Mouse (Mus musculus) CD4-positive, CD25-positive, alpha-beta regulatory T cell, adult 2 months (primary cell): Measurements from ENCODE around the gene Pex3.

ENCODE experiments used
- DNase-seq: peaks from one replicate; pipeline ENCODE4 v3.0.0-alpha.2; 2012; ENCODE audit warnings: low read depth, low spot score

Gene Pex3

DNA sequence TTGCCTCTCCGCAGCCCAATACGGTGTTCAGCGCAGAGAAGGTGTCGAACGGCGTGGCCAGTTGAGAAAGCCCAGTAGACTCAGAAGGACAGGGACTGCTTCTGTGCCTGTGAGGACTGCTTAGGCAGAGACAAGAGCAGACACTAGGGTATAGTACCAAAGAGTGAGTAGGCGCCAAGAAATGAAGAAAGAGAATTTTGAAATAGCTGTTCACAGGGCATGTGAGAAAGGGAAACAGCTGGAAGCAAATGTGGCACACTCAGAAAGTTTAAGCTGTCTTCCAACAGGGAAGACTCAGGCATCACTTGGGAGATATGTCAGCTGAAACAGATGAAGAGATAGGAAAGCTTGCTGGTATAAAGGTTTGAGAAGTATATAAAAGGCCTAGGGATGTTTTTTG, 16.2 kb downstream of the Pex3 start:
- DNase-seq, result no peak

DNA sequence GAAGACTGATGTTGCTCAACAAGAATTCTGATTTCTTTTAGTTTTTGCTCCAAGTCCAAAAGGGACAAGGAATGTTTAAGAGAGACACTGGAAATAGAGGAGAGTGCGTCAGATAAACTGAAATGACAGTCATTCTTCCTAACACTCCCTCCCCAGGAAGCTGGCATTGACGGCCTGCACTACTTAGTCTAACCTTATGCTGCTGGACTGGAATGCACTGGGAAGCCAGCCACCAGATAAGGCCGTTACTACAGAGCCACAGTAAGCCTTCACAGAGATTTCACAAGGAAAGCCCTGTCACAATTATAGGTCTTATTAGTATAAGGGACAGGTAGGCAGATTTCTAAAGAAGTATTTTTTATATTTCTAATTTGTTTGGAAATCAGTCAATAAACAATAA, 18.2 kb downstream of the Pex3 start:
- DNase-seq, result no peak

GRCm38 (mm10) chr10:13528155-13528554, 24.8 kb downstream of the Pex3 start:
- no peak for DNase-seq

- no peak for DNase-seq
Observed at GRCm38 (mm10) chr10:13521857-13522256, 31.1 kb downstream of the Pex3 start.

DNA sequence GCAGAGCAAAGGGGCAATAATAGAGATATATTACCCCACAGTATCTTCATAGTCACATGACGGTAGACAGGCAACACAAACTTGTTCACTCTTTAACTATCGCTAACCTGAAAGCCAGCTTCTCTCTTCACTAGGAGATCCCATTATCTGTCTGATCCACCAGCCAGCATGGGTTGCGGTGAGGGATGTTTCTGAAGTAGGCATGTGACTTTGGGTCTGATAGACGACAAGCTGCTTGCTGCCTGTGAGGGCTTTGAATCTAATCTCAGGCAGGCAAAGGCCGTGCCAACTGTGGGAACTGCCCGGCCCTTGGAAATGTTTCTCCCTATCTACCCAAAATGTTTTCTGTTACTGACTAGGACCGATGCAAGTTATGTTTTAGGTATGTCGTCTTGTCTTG, 50.6 kb downstream of the Pex3 start:
- no peak for DNase-seq

DNA sequence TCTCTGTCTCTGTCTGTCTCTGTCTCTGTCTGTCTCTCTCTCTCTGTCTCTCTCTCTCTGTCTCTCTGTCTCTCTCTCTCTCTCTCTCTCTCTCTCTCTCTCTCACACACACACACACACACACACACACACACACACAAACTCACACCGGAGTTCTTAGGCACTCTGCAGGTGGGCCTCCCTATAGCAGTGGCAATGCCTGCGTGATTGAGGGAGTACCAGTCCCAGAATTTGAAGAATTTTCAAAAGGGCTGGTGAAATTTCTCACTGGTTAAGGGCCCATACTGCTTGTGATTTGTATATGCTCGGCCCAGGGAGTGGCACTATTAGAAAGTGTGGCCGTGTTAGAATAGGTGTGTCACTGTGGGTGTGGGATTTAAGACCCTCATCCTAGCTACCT, 51.4 kb downstream of the Pex3 start:
- peak; percentile 7 for DNase-seq

- DNase-seq, result peak; percentile 87
Observed at GRCm38 (mm10) chr10:13500938-13501496, 51.9 kb downstream of the Pex3 start.

DNA sequence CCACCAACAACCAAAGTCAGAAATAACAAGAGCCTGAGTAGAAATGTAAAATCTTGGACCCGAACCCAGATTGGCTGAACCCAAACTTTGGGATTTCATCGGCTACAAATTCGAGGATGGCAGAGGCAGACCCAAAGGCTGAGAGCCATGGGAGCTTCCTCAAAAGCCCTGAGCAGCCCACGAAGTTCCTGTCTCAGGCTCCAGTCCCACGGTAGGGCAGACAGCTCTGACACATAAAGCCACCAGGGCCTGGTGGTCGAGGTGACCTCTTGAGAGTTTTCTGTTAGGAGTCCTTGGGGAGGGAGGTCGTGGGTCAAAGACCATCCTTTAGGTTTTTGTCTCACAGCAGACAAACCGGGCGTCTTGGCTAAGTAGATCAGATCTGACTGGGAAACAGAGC, 52.5 kb downstream of the Pex3 start:
- DNase-seq, result no peak

- peak; percentile 6 for DNase-seq
Observed at GRCm38 (mm10) chr10:13499331-13499730, 53.6 kb downstream of the Pex3 start, which contains the start of gene Fuca2. Gene Fuca2, plus strand, starts transcription at chr10:13499540.

GRCm38 (mm10) chr10:13496315-13496714, 56.6 kb downstream of the Pex3 start:
- no peak for DNase-seq

GRCm38 (mm10) chr10:13493978-13494686, 58.8 kb downstream of the Pex3 start:
- DNase-seq, result no peak

DNA sequence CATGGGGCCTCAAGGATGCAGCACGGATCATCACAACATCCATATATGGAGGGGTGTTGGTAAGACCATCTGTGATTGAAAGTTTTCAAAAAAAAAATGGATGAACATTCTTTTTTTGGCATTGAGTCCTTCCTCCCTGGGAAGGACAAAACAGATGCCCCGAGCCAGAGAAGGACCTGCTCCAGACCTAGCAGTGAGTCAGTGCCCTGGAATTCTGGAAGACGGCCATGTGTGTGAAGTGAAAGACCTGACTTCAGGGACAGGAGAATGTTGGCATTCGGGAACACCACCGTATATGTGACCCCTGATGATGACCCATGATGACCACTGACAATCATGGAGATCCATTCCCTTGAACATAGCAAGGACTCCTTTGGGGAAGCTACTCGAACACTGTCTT, 63.3 kb downstream of the Pex3 start:
- DNase-seq, result no peak

DNA sequence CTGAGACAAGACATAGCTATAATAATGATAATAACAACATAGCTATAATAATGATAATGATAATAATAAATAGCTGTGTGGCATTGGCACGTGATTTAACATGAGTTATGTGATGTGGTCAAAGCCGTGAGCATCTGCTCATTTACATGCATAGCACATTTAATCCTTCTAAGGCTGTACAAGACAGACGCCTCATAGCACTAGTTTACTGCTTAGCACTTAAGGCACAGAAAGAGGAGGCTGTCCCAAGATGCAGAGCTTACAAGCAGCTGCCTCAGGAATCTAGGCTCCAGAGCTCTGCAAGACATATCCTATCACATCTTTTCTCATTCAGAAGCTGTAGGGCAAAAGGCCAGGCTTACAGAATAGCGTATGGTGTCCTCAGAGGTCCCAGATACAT, 67.0 kb downstream of the Pex3 start:
- no peak for DNase-seq

- DNase-seq, result no peak
Observed at GRCm38 (mm10) chr10:13479341-13479740, 73.6 kb downstream of the Pex3 start.

DNA sequence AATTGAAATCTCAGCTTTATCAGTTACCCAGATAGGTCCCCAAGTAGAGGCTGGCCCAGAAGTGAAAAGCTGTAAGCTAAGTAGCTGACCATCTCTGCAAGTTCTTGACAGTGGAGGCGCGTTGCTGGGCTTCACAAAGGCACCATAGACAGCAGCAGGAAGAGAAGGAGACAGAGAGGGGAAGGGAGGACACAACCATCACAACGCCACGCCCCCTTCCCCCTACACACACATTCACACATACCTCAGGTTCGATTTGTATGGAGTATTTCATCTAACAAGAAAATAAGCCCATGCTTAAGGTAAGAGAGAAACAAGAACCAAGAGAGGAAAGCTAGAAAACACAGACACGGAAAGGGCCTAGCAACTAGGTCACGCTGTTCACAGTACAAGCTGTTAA, 77.8 kb downstream of the Pex3 start:
- peak; percentile 63 for DNase-seq

DNA sequence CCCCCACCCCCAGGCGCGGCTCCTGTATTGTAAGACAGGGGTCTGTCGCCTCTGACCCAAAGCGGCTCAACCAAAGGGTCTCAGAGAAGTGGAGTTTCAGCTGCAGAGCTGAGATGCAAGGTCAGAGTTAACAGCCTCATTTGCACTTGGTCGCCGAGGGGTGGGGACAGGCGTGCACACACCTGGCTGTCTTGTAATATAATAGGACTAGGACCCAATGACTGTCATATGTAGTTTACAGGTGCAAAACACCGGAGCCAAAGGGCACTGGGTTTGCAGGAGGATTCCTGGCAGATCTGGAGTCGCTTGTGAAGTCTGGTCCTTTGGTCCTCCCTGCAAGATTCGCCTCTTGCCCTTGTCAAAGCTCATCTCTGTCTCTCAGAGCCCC, 78.4 kb downstream of the Pex3 start:
- no peak for DNase-seq
